Mouse (Mus musculus) cortical plate, adult 2 months (tissue): ENCODE data around the gene Mpl.

Source experiments
- CTCF ChIP-seq: fragments of 200-500 bp; IDR thresholded peaks from 2 replicates; pipeline ENCODE4 v1.5.1; 2011; ENCODE audit warnings: mild to moderate bottlenecking, control low read depth, low read length; ENCODE audit not compliant: insufficient read depth; ENCODE audit errors: extremely low read depth
- POLR2A ChIP-seq: fragments of 200-500 bp; IDR thresholded peaks from 2 replicates; pipeline ENCODE4 v1.6.1; 2011; ENCODE audit warnings: mild to moderate bottlenecking, low read length, control low read depth; ENCODE audit not compliant: insufficient read depth; ENCODE audit errors: extremely low read depth

- TF ChIP-seq CTCF (no peak), POLR2A (no peak)
Observed at GRCm38 (mm10) chr4:118428531-118429214, 28.6 kb downstream of the Mpl start.
